Mouse (Mus musculus): ENCODE data around the gene Ralgps1. TPM values are rescaled to one million over a fixed set of nuclear protein-coding genes. Genes with fewer than 3 reads are reported as not detected.
A peak's percentile ranks its signal among the peaks of the same experiment; 100 is the strongest.

The Ralgps1 gene
- polyA plus RNA-seq, 1 experiment from 2014 or later: 7.9 TPM

DNA sequence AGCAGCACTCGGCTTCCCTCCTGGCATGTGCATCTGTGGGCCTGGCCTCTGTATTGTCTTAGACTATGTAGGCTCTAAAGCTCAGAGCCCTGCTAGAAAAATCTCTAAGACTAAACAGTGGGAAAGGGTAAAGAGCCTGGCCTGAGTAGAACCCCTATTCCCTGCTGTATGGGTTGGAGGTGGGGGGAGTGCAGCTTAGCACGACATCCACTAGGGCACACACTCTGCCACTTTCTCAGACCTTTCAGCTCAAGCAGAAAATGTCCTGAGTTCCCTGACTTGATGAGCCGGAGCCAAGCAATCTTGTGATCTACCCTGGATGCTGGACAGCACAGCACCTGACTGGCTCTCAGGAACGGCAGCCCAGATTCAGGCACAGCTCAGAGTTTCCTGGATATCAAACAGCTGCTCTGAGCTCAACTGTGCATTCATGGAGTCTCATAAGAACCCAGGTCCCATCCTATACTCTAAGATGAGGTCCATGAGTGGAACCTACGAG lies 215.0 kb downstream of the Ralgps1 start:
- Histone ChIP-seq H3K4me3 (ENCODE audit: low read length) (no peak overlapping the region), H3K27me3 (ENCODE audit: control insufficient read depth, insufficient read depth, low read length) (no peaks in the 10 kb centered on the region), H3K9me3 (ENCODE audit: control insufficient read depth, low read length) (no peaks in the 10 kb centered on the region), H3K4me1 (ENCODE audit: control insufficient read depth, insufficient read depth, low read length) (peaks cover 6% of the 10 kb centered on the region; the same call in 1 of the 2 replicates), H3K9ac (ENCODE audit: low read depth, low read length) (no peak overlapping the region), H3K36me3 (ENCODE audit: control insufficient read depth, insufficient read depth, low read length) (no peaks in the 10 kb centered on the region), H3K4me2 (replicated peaks; ENCODE audit: low read depth, low read length) (no peak overlapping the region), H3K27ac (ENCODE audit: low read depth, low read length) (no peak overlapping the region)
- WGBS: 58% methylated on average over 5 of the region's 5 CpGs
- ATAC-seq (ENCODE audit: low FRiP score, low TSS enrichment): no peak

DNA sequence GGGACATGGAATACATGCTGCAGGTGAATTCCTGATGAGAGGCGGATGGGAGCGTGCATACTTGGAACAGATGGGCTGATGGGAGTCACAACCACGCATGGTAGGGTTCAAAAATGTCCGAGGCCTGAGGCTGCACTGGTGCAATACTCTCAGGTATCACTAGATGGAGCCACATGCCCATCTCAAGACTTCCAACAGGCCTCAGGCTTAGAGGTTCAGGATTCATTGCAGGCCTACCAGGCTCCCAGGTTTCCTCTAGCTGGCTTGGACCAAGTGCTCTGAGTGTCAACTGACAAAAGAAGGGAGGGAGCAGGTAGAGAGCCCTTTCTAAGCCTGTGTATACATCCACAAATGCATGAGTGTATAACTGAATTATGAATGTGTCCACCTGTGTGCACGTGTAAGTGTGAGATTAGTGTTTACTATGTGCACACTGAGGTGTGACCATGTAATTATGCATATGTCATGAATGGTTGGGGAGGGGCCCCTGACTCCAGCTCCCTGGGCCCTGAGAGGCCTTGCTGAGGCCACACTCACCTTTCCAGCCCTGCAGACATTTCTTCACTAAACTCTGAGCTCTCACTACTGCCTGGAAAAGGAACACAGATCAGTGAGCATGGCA lies 216.4 kb downstream of the Ralgps1 start:
- Histone ChIP-seq H3K4me2 (replicated peaks; ENCODE audit: low read depth, low read length) (no peak overlapping the region), H3K36me3 (ENCODE audit: control insufficient read depth, insufficient read depth, low read length) (no peaks in the 10 kb centered on the region), H3K4me1 (ENCODE audit: control insufficient read depth, insufficient read depth, low read length) (no peaks in the 10 kb centered on the region), H3K4me3 (ENCODE audit: low read length) (no peak overlapping the region), H3K27me3 (ENCODE audit: control insufficient read depth, insufficient read depth, low read length) (no peaks in the 10 kb centered on the region), H3K9ac (ENCODE audit: low read depth, low read length) (no peak overlapping the region), H3K27ac (ENCODE audit: low read depth, low read length) (no peak overlapping the region), H3K9me3 (ENCODE audit: control insufficient read depth, low read length) (no peaks in the 10 kb centered on the region)
- 24% methylated on average over 5 of the region's 5 CpGs for WGBS
- peak; percentile 74 for ATAC-seq (ENCODE audit: low FRiP score, low TSS enrichment)

DNA sequence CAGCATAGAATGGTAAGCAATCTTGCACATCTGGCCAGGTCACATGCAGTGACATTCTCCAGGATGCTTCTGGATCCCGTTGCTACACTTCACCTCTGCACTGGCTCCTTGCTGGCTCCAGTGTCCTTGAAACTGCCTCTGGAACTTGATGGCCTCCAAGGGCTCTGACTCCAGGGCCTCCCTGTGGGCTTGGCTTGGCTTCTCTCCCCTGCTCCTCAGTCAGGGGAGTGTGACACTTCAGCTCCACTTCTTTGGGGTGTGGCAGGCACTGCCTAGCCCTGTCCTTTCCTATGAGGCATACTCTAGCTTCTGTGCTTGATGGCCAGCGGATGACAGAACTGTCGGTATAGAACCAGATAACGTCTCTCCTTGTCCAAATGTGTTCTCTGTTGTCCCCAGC lies 224.3 kb downstream of the Ralgps1 start:
- no peaks in the 10 kb centered on the region for H3K27me3 ChIP-seq (ENCODE audit: control insufficient read depth, insufficient read depth, low read length)
- no peak overlapping the region for H3K27ac ChIP-seq (ENCODE audit: low read depth, low read length)
- ATAC-seq (ENCODE audit: low FRiP score, low TSS enrichment): no peak
- no peak overlapping the region for H3K4me3 ChIP-seq (ENCODE audit: low read length)
- H3K9ac ChIP-seq (ENCODE audit: low read depth, low read length): no peak overlapping the region
- H3K9me3 ChIP-seq (ENCODE audit: control insufficient read depth, low read length): no peaks in the 10 kb centered on the region
- no peaks in the 10 kb centered on the region for H3K36me3 ChIP-seq (ENCODE audit: control insufficient read depth, insufficient read depth, low read length)
- 85% methylated on average over 4 of the region's 4 CpGs for WGBS
- no peak overlapping the region for H3K4me2 ChIP-seq (replicated peaks; ENCODE audit: low read depth, low read length)
- H3K4me1 ChIP-seq (ENCODE audit: control insufficient read depth, insufficient read depth, low read length): no peaks in the 10 kb centered on the region

DNA sequence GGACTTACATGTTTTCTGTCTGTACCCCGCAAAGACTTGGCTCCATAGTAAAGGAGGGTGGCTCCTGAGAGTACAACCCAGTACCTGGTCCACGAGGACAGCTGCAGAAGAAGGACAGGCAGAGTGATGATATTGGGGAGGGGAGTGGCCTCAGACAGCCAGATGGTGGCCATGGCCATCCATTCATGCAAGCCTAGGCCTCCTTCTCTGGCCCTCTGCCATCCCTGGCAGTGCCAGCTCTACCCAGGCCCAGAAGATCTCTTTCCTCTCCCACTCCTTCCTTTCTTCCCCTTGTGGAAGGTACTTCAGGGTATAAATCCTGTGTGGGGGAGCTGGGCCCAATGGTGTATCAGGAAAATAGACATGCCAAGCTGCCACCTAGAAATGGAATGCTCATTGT lies 228.0 kb downstream of the Ralgps1 start:
- no peaks in the 10 kb centered on the region for H3K36me3 ChIP-seq (ENCODE audit: control insufficient read depth, insufficient read depth, low read length)

DNA sequence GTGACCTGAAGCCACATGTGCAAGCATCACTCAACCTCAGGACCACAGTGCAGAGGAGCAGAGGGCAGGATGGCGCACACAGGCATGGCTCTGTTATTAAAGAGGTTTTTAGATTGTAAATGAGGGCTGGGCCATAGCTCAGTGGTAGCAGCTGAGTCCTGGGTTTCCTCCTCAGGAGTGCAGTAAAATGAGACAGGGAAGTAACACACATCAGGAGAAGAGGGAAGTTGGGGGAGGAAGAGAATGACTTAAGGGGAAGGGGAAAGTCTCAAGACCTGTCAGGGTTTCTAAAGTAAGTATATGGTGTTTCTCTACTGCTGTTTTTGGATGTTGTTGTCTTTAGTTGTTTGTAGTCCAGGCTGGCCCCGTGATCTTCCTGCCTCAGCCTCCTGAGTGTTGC lies 232.8 kb downstream of the Ralgps1 start:
- no peak overlapping the region for H3K4me3 ChIP-seq (ENCODE audit: low read length)
- H3K9ac ChIP-seq (ENCODE audit: low read depth, low read length): no peak overlapping the region
- no peak overlapping the region for H3K4me2 ChIP-seq (replicated peaks; ENCODE audit: low read depth, low read length)
- no peaks in the 10 kb centered on the region for H3K4me1 ChIP-seq (ENCODE audit: control insufficient read depth, insufficient read depth, low read length)
- no peaks in the 10 kb centered on the region for H3K36me3 ChIP-seq (ENCODE audit: control insufficient read depth, insufficient read depth, low read length)
- H3K27ac ChIP-seq (ENCODE audit: low read depth, low read length): no peak overlapping the region
- no peaks in the 10 kb centered on the region for H3K27me3 ChIP-seq (ENCODE audit: control insufficient read depth, insufficient read depth, low read length)
- H3K9me3 ChIP-seq (ENCODE audit: control insufficient read depth, low read length): no peaks in the 10 kb centered on the region
- ATAC-seq (ENCODE audit: low FRiP score, low TSS enrichment): no peak
- WGBS: 93% methylated on average over 2 of the region's 2 CpGs

More for the DNA sequence above, 228.0 kb downstream of the Ralgps1 start:
- Histone ChIP-seq H3K27me3 (ENCODE audit: control insufficient read depth, insufficient read depth, low read length) (no peaks in the 10 kb centered on the region), H3K9ac (ENCODE audit: low read depth, low read length) (no peak overlapping the region), H3K4me2 (replicated peaks; ENCODE audit: low read depth, low read length) (no peak overlapping the region), H3K4me1 (ENCODE audit: control insufficient read depth, insufficient read depth, low read length) (no peaks in the 10 kb centered on the region), H3K27ac (ENCODE audit: low read depth, low read length) (no peak overlapping the region), H3K9me3 (ENCODE audit: control insufficient read depth, low read length) (no peaks in the 10 kb centered on the region), H3K4me3 (ENCODE audit: low read length) (no peak overlapping the region)
- ATAC-seq (ENCODE audit: low FRiP score, low TSS enrichment): no peak
- 91% methylated on average over 2 of the region's 2 CpGs for WGBS

DNA sequence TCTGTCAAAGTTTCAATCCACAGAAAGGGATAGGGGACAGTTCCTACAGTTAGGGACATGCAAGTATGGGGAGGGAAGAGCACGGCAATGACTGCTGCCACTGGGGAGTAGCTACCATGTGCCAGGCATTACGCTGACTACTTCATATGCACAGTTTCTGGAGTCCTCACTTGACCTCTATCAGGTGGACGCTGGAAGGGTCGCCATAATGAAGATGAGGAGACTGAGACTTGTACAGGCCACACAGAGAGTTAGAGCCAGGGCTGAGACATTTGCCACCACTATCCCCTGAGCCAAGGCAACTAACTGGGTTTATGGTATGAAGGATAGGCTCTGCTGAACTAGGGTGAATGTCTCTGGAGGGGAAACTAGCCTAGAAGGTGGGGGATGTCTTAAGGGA lies 233.6 kb downstream of the Ralgps1 start:
- H3K4me2 ChIP-seq (replicated peaks; ENCODE audit: low read depth, low read length): no peak overlapping the region
- 86% methylated on average over 4 of the region's 4 CpGs for WGBS

DNA sequence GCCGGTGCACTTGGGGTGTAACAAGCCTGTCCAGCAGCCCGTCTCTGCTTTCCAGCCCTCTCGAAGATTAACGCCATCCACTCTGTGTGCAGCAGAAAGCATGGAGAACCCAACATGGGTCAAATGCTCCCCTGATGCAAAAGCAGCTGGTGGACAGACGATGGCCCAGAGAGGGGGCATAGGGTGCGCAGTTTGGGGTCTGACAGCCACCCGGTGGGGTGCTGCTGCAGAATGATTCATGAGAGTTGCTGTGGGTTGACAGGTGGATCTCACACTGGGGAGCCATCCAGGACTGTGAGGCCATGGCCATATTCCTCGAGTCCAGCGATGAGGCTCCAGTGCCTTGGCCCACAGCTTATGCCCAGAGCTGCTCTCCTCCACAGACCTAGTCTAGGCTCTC lies 234.0 kb downstream of the Ralgps1 start:
- Histone ChIP-seq H3K27me3 (ENCODE audit: control insufficient read depth, insufficient read depth, low read length) (peaks cover 4% of the 10 kb centered on the region; the same call in 1 of the 2 replicates), H3K4me3 (ENCODE audit: low read length) (no peak overlapping the region), H3K36me3 (ENCODE audit: control insufficient read depth, insufficient read depth, low read length) (no peaks in the 10 kb centered on the region), H3K9ac (ENCODE audit: low read depth, low read length) (no peak overlapping the region), H3K4me2 (replicated peaks; ENCODE audit: low read depth, low read length) (no peak overlapping the region), H3K9me3 (ENCODE audit: control insufficient read depth, low read length) (no peaks in the 10 kb centered on the region), H3K27ac (ENCODE audit: low read depth, low read length) (no peak overlapping the region), H3K4me1 (ENCODE audit: control insufficient read depth, insufficient read depth, low read length) (no peaks in the 10 kb centered on the region)
- ATAC-seq (ENCODE audit: low FRiP score, low TSS enrichment): no peak
- WGBS: 89% methylated on average over 9 of the region's 9 CpGs

More for the DNA sequence above, 233.6 kb downstream of the Ralgps1 start:
- no peak for ATAC-seq (ENCODE audit: low FRiP score, low TSS enrichment)
- Histone ChIP-seq H3K4me1 (ENCODE audit: control insufficient read depth, insufficient read depth, low read length) (no peaks in the 10 kb centered on the region), H3K9ac (ENCODE audit: low read depth, low read length) (no peak overlapping the region), H3K27me3 (ENCODE audit: control insufficient read depth, insufficient read depth, low read length) (no peaks in the 10 kb centered on the region), H3K4me3 (ENCODE audit: low read length) (no peak overlapping the region), H3K36me3 (ENCODE audit: control insufficient read depth, insufficient read depth, low read length) (no peaks in the 10 kb centered on the region), H3K9me3 (ENCODE audit: control insufficient read depth, low read length) (no peaks in the 10 kb centered on the region), H3K27ac (ENCODE audit: low read depth, low read length) (no peak overlapping the region)

DNA sequence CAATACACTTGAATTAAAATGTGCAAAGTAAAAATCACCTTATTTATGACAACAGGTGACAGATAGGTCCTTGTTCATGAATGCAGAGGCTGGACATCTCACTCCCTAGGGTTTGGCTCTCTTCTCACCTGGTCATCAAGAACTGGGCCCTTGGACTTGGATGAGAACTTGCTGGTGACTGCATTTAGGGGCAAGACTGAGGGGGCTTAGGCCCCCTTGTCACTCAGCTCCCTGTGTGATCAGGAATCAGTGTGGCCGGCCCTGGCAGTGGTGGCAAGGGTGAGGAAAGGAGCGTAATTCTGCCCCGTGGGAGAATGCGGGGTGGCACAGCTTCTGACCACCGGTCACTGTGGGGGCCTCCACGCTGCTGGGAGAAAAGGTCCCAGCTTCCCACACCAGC lies 234.9 kb downstream of the Ralgps1 start:
- ATAC-seq (ENCODE audit: low FRiP score, low TSS enrichment): no peak
- no peak overlapping the region for H3K9ac ChIP-seq (ENCODE audit: low read depth, low read length)
- H3K4me3 ChIP-seq (ENCODE audit: low read length): no peak overlapping the region

DNA sequence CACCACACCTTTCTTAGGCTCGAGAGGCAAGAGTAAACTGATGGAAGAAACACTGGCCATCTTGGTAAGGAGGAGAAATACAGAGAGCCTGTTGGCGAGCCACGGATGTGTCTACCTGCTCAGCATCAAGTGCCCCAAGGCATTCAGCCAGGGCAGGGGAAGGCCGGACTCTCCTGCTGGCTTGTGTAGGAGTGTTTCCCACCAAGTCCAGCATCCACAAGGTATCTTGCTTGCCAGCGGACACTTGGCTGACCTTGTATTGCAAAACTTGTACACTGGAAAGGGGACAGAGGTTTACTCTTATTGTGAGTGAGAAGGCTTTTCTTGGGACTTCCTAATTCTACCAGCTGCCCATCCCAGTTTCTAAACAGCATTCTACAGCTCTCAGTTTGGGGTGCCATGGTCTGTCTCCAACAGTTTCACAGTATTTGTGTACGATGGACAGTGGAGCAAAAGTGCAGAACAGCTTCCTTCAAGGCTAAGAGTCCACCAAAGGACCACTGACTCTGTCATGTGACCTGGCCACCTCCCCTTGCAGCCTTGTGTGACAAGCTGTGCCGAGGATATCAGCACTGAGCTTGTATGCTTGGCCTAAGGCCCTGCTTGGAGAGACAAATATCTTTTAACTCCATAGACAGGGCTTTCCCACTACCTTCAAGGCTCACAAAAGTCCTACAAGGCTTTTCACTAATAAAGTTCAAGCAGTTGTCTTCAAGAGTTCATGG lies 236.4 kb downstream of the Ralgps1 start:
- peaks cover under 1% of the 10 kb centered on the region; the same call in 1 of the 2 replicates for H3K4me1 ChIP-seq (ENCODE audit: control insufficient read depth, insufficient read depth, low read length)
- no peak overlapping the region for H3K9ac ChIP-seq (ENCODE audit: low read depth, low read length)
- H3K4me2 ChIP-seq (replicated peaks; ENCODE audit: low read depth, low read length): no peak overlapping the region
- WGBS: 72% methylated on average over 7 of the region's 7 CpGs
- ATAC-seq (ENCODE audit: low FRiP score, low TSS enrichment): no peak
- H3K27ac ChIP-seq (ENCODE audit: low read depth, low read length): no peak overlapping the region
- H3K4me3 ChIP-seq (ENCODE audit: low read length): no peak overlapping the region
- peaks cover 4% of the 10 kb centered on the region; the same call in 1 of the 2 replicates for H3K27me3 ChIP-seq (ENCODE audit: control insufficient read depth, insufficient read depth, low read length)
- H3K9me3 ChIP-seq (ENCODE audit: control insufficient read depth, low read length): no peaks in the 10 kb centered on the region
- H3K36me3 ChIP-seq (ENCODE audit: control insufficient read depth, insufficient read depth, low read length): no peaks in the 10 kb centered on the region

More for the DNA sequence above, 234.9 kb downstream of the Ralgps1 start:
- no peaks in the 10 kb centered on the region for H3K36me3 ChIP-seq (ENCODE audit: control insufficient read depth, insufficient read depth, low read length)
- H3K27ac ChIP-seq (ENCODE audit: low read depth, low read length): no peak overlapping the region
- no peak overlapping the region for H3K4me2 ChIP-seq (replicated peaks; ENCODE audit: low read depth, low read length)
- H3K9me3 ChIP-seq (ENCODE audit: control insufficient read depth, low read length): no peaks in the 10 kb centered on the region
- H3K4me1 ChIP-seq (ENCODE audit: control insufficient read depth, insufficient read depth, low read length): no peaks in the 10 kb centered on the region
- 81% methylated on average over 6 of the region's 6 CpGs for WGBS
- peaks cover 4% of the 10 kb centered on the region; the same call in 1 of the 2 replicates for H3K27me3 ChIP-seq (ENCODE audit: control insufficient read depth, insufficient read depth, low read length)
